Mouse (Mus musculus): ENCODE measurements around the gene Nipal1.

Nipal1 gene

GRCm38 (mm10) chr5:72664854-72665253, 17.3 kb downstream of the Nipal1 start:
- DNase-seq (ENCODE audit: low read depth, low spot score), result no peak

- DNase-seq (ENCODE audit: low read depth, low spot score), result peak; percentile 66
Observed at GRCm38 (mm10) chr5:72665281-72665680, 17.7 kb downstream of the Nipal1 start.

- DNase-seq (ENCODE audit: low read depth, low spot score), result no peak
Observed at GRCm38 (mm10) chr5:72666428-72666827, 18.8 kb downstream of the Nipal1 start.

- DNase-seq (ENCODE audit: low read depth, low spot score), result no peak
Observed at GRCm38 (mm10) chr5:72668351-72668750, 20.8 kb downstream of the Nipal1 start.

- no peak for DNase-seq (ENCODE audit: low read depth, low spot score)
Observed at GRCm38 (mm10) chr5:72671017-72671699, 23.6 kb downstream of the Nipal1 start.

GRCm38 (mm10) chr5:72674994-72675542, 27.5 kb downstream of the Nipal1 start:
- no peak for DNase-seq (ENCODE audit: low read depth, low spot score)

GRCm38 (mm10) chr5:72681451-72681850, 33.9 kb downstream of the Nipal1 start:
- no peak for DNase-seq (ENCODE audit: low read depth, low spot score)

GRCm38 (mm10) chr5:72689556-72689955, 42.0 kb downstream of the Nipal1 start:
- DNase-seq (ENCODE audit: low read depth, low spot score), result no peak

- DNase-seq (ENCODE audit: low read depth, low spot score), result no peak
Observed at GRCm38 (mm10) chr5:72690516-72690915, 42.9 kb downstream of the Nipal1 start.

GRCm38 (mm10) chr5:72694684-72695083, 47.1 kb downstream of the Nipal1 start:
- no peak for DNase-seq (ENCODE audit: low read depth, low spot score)

GRCm38 (mm10) chr5:72696491-72696890, 48.9 kb downstream of the Nipal1 start:
- DNase-seq (ENCODE audit: low read depth, low spot score), result no peak

- no peak for DNase-seq (ENCODE audit: low read depth, low spot score)
Observed at GRCm38 (mm10) chr5:72698343-72698742, 50.7 kb downstream of the Nipal1 start.

- no peak for DNase-seq (ENCODE audit: low read depth, low spot score)
Observed at GRCm38 (mm10) chr5:72698818-72699499, 51.4 kb downstream of the Nipal1 start.

GRCm38 (mm10) chr5:72699500-72699818, 51.9 kb downstream of the Nipal1 start:
- no peak for DNase-seq (ENCODE audit: low read depth, low spot score)

GRCm38 (mm10) chr5:72702202-72702601, 54.6 kb downstream of the Nipal1 start:
- no peak for DNase-seq (ENCODE audit: low read depth, low spot score)

- no peak for DNase-seq (ENCODE audit: low read depth, low spot score)
Observed at GRCm38 (mm10) chr5:72706095-72706494, 58.5 kb downstream of the Nipal1 start.

GRCm38 (mm10) chr5:72706722-72707121, 59.1 kb downstream of the Nipal1 start:
- DNase-seq (ENCODE audit: low read depth, low spot score), result no peak

GRCm38 (mm10) chr5:72709451-72709850, 61.9 kb downstream of the Nipal1 start:
- no peak for DNase-seq (ENCODE audit: low read depth, low spot score)

- DNase-seq (ENCODE audit: low read depth, low spot score), result no peak
Observed at GRCm38 (mm10) chr5:72709976-72710375, 62.4 kb downstream of the Nipal1 start.

- peak; percentile 69 for DNase-seq (ENCODE audit: low read depth, low spot score)
Observed at GRCm38 (mm10) chr5:72710572-72711278, 63.1 kb downstream of the Nipal1 start.

- DNase-seq (ENCODE audit: low read depth, low spot score), result peak; percentile 25
Observed at GRCm38 (mm10) chr5:72720587-72720986, 73.0 kb downstream of the Nipal1 start.
